Mouse (Mus musculus): ENCODE results near the gene Krt79. TPM values are rescaled to one million over a fixed set of nuclear protein-coding genes. Genes with fewer than 3 reads are reported as not detected.

The Krt79 gene
- not detected in 2 replicates for total RNA-seq (2023)

GRCm38 (mm10) chr15:101940274-101940829 is at the start of gene Krt79:
Krt79 (minus strand) TSS chr15:101940324.

DNA sequence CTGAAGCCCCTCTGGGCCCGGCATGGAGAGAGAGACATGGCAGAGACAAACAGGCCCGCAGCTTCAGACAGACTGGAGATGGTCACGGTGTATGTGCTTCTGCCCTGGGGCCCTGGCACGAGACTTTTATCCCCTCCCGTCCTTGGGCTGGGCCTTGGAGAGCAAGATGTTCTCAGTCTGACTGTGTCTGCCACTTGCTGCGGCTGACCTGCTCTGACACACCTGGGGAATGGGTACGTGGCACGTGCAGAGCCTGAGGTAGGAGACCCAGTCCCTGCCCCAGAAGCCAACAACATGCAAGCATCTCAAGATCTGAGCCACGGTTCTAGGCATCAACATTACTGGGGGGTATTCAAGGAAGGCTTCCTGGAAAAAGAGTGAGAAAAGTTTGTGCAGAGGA is 14.1 kb upstream of the Krt79 start, which contains the start of gene Krt78:
Gene Krt78, minus strand, starts transcription at position 101 of the 400 bp plus-strand sequence.

GRCm38 (mm10) chr15:101924635-101925034 is 15.5 kb downstream of the Krt79 start, which contains the start of gene Krt4:
Krt4 (minus strand) TSS chr15:101924735.

GRCm38 (mm10) chr15:101892820-101893219 is 47.3 kb downstream of the Krt79 start, which contains the start of gene Krt76:
Krt76 (minus strand) TSS chr15:101892920.

Other genes with a start within 250 kb of the Krt79 start
- gene Krt6a, start 246.0 kb downstream of the Krt79 start, total RNA-seq (2023): not detected in 2 replicates
- not detected in 2 replicates for gene Krt5, start 227.4 kb downstream of the Krt79 start, total RNA-seq (2023)
- gene Krt71, start 197.2 kb downstream of the Krt79 start, total RNA-seq (2023): not detected in 2 replicates
- gene Krt72, start 153.9 kb downstream of the Krt79 start, total RNA-seq (2023): not detected in 2 replicates
- not detected in 2 replicates for gene Krt73, start 138.0 kb downstream of the Krt79 start, total RNA-seq (2023)
- not detected in 2 replicates for gene Krt2, start 122.2 kb downstream of the Krt79 start, total RNA-seq (2023)
- not detected in 2 replicates for gene Krt1, start 89.5 kb downstream of the Krt79 start, total RNA-seq (2023)
- not detected in 2 replicates for gene Krt77, start 70.6 kb downstream of the Krt79 start, total RNA-seq (2023)
- gene Krt76, start 47.4 kb downstream of the Krt79 start, total RNA-seq (2023): not detected in 2 replicates
- not detected in 2 replicates for gene Krt4, start 15.6 kb downstream of the Krt79 start, total RNA-seq (2023)
- gene Krt78, start 14.0 kb upstream of the Krt79 start, total RNA-seq (2023): not detected in 2 replicates
- not detected in 2 replicates for gene Krt8, start 64.2 kb upstream of the Krt79 start, total RNA-seq (2023)
- 0.27 and 0.54 TPM in 2 replicates for gene Krt18, start 87.9 kb upstream of the Krt79 start, total RNA-seq (2023)
- gene Eif4b, start 133.4 kb upstream of the Krt79 start, total RNA-seq (2023): 102 and 140 TPM in 2 replicates
- gene Tns2, start 160.1 kb upstream of the Krt79 start, total RNA-seq (2023): 0.98 and 4.1 TPM in 2 replicates
- 30.6 and 44.9 TPM in 2 replicates for gene Spryd3, start 195.9 kb upstream of the Krt79 start, total RNA-seq (2023)
- gene Igfbp6, start 204.0 kb upstream of the Krt79 start, total RNA-seq (2023): 0.48 TPM in 1 of 2 replicates, not detected in the other
- gene Soat2, start 210.2 kb upstream of the Krt79 start, total RNA-seq (2023): 2.3 and 2.9 TPM in 2 replicates

Measured in neutrophil, adult 65 days (primary cell).